Mouse (Mus musculus) ES-E14 (cell line): ENCODE measurements at regions not wholly inside any gene's neighbourhood (a gene's known extent, or its start where the extent isn't known, plus 50 kb on each side); places are given as distances from the start of the nearest gene placed in this dataset.

ENCODE experiments used
- CHD2 ChIP-seq: IDR thresholded peaks from 2 replicates; pipeline ENCODE4 v1.6.1; 2014; ENCODE audit warnings: mild to moderate bottlenecking, low read depth, low read length, inconsistent platforms
- MAFK ChIP-seq: IDR thresholded peaks from 2 replicates; pipeline ENCODE4 v1.6.1; 2014; ENCODE audit warnings: mild to moderate bottlenecking, low read depth, low read length, inconsistent platforms; ENCODE audit not compliant: insufficient read depth
- ZC3H11A ChIP-seq: IDR thresholded peaks from 2 replicates; pipeline ENCODE4 v1.6.1; 2012; ENCODE audit warnings: low read depth, mild to moderate bottlenecking, inconsistent platforms, low read length, borderline replicate concordance

GRCm38 (mm10) chr11:79784071-79784470 is 178.1 kb downstream of the Utp6 start:
- TF ChIP-seq CHD2 = no peak
- no peak for TF ChIP-seq ZC3H11A
- TF ChIP-seq MAFK = no peak
